Mouse (Mus musculus) heart, adult 2 months (tissue): ENCODE data around the gene Spsb1.

Experiments
- CTCF ChIP-seq: fragments of 200-600 bp; IDR thresholded peaks from 2 replicates; pipeline ENCODE4 v1.8.1; 2022; ENCODE audit warnings: antibody characterized with exemption, mild to moderate bottlenecking, moderate library complexity
- EP300 ChIP-seq: fragments of 200-500 bp; IDR thresholded peaks from 2 replicates; pipeline ENCODE4 v1.6.1; 2011; ENCODE audit warnings: low read depth, low read length, control low read depth; ENCODE audit not compliant: insufficient read depth
- POLR2A ChIP-seq: fragments of 200-500 bp; IDR thresholded peaks from 2 replicates; pipeline ENCODE4 v1.6.1; 2011; ENCODE audit warnings: mild to moderate bottlenecking, low read depth, low read length, control low read depth; ENCODE audit not compliant: insufficient read depth

GRCm38 (mm10) chr4:149910558-149910957 is 44.3 kb downstream of the Spsb1 start:
- TF ChIP-seq EP300 (no peak), POLR2A (no peak), CTCF (no peak)
